Mouse (Mus musculus): ENCODE measurements around the gene Cdh22. TPM values are rescaled to one million over a fixed set of nuclear protein-coding genes. Genes with fewer than 3 reads are reported as not detected.

The Cdh22 gene
- polyA plus RNA-seq, 1 experiment from 2014 or later, result 12.4 TPM

DNA sequence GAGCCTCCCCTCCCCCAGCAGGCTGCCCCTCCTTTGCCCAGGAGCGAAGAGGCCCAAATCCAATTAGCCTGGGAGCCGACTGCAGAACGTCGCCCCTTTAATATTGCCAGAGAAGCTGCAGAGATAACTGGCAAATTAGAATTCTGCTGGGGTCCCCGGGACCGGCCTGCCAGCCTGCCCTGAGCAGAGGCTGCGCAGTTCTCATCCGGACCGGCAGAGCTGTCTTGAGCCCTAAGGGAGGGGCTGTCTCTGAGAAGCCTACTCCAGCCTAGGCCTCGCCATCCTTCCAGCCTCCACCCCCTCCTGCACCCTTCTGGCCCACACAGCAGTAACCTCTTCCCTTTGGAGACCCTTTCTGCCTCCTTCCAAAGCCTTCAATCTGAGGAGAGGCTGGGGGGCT is 19.2 kb upstream of the Cdh22 start:
- WGBS, result 11% methylated on average over 10 of the region's 10 CpGs

DNA sequence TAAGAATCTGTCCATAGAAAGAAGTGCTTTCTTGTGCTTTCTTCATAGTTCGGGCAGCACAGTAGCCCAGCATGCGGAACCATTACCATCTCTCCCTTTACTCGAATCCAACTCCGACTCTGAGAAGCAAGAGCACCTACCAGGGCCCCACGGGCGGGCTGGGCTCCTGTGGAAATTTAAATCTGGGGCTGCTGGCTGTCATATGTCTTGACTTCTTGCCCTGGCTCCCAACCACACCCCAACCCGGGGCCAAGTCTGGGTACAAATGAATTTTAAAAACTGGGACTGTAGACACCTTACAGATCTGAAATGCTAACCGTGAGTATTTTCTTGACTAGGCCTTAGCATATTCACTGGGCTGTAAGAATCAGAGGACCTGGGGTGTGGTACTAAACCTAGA is 18.6 kb upstream of the Cdh22 start:
- Histone ChIP-seq H3K36me3 (replicated peaks; ENCODE audit: control insufficient read depth, insufficient read depth) (no peaks in the 10 kb centered on the region), H3K9ac (no peak overlapping the region), H3K4me3 (replicated peaks; ENCODE audit: low read length) (no peak overlapping the region), H3K9me3 (ENCODE audit: control insufficient read depth, low read length) (no peaks in the 10 kb centered on the region), H3K27ac (no peak overlapping the region), H3K4me1 (replicated peaks; ENCODE audit: control insufficient read depth, insufficient read depth, low read length) (peaks cover 27% of the 10 kb centered on the region), H3K27me3 (ENCODE audit: control insufficient read depth, insufficient read depth, low read length) (peaks cover 11% of the 10 kb centered on the region), H3K4me2 (replicated peaks) (no peak overlapping the region)
- no peak for DNase-seq (ENCODE audit: low spot score)
- 77% methylated on average over 8 of the region's 8 CpGs for WGBS
- no peak for ATAC-seq (ENCODE audit: low FRiP score)

More for the DNA sequence above, 19.2 kb upstream of the Cdh22 start:
- H3K36me3 ChIP-seq (replicated peaks; ENCODE audit: control insufficient read depth, insufficient read depth), result no peaks in the 10 kb centered on the region
- ATAC-seq (ENCODE audit: low FRiP score) (peak; percentile 65), DNase-seq (ENCODE audit: low spot score) (no peak)
- peaks cover 30% of the 10 kb centered on the region for H3K4me1 ChIP-seq (replicated peaks; ENCODE audit: control insufficient read depth, insufficient read depth, low read length)
- H3K4me2 ChIP-seq (replicated peaks), result no peak overlapping the region
- H3K27ac ChIP-seq, result no peak overlapping the region
- H3K27me3 ChIP-seq (ENCODE audit: control insufficient read depth, insufficient read depth, low read length), result peaks cover 11% of the 10 kb centered on the region
- H3K9me3 ChIP-seq (ENCODE audit: control insufficient read depth, low read length), result no peaks in the 10 kb centered on the region
- H3K4me3 ChIP-seq (replicated peaks; ENCODE audit: low read length), result no peak overlapping the region
- H3K9ac ChIP-seq, result peak overlapping the region; percentile 12; the same call in 1 of the 2 replicates

DNA sequence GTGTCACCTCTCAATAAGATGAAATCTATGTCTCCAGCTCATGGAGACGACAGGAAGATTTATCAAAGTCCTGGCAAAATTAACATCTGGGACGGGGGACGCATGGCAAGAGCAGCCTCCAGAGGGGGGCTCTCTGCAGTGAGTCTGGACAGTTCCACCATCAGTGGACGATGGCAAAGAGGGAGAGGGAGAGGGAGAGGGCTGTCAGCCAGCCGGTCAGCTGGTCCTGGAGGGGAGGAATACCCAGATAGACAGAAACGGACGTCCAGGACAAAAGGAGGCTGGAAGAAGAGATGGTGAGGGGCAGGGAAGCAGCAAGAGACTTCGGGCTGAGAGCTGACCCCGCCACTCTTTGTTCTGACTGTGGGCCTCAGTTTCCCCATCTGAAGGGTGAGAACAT is 18.1 kb upstream of the Cdh22 start:
- peaks cover 13% of the 10 kb centered on the region for H3K27me3 ChIP-seq (ENCODE audit: control insufficient read depth, insufficient read depth, low read length)
- WGBS, result 47% methylated on average over 9 of the region's 9 CpGs
- H3K9me3 ChIP-seq (ENCODE audit: control insufficient read depth, low read length), result no peaks in the 10 kb centered on the region
- H3K4me3 ChIP-seq (replicated peaks; ENCODE audit: low read length), result no peak overlapping the region
- H3K27ac ChIP-seq, result no peak overlapping the region
- ATAC-seq (ENCODE audit: low FRiP score) (no peak), DNase-seq (ENCODE audit: low spot score) (no peak)
- no peak overlapping the region for H3K4me2 ChIP-seq (replicated peaks)
- peaks cover 23% of the 10 kb centered on the region for H3K4me1 ChIP-seq (replicated peaks; ENCODE audit: control insufficient read depth, insufficient read depth, low read length)
- no peak overlapping the region for H3K9ac ChIP-seq
- no peaks in the 10 kb centered on the region for H3K36me3 ChIP-seq (replicated peaks; ENCODE audit: control insufficient read depth, insufficient read depth)

DNA sequence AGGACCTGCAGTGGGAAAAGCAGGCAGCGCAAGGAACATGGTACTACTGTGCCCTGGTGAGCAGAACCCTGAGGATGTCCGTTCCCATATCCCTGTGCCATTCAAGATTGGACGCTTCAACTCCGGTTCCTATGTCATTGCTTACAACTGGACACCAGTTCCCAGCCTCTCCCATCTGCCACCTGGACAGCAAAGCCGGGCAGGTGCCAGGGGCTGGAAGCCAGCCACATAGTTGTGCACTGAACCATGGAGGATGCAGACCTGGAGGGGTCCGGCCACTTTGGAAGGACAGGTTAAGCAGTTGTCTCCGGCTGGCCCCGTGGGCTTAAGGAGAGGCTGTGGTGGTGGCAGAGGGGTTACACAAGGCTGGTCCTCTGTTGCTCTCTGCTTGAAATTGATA is 17.7 kb upstream of the Cdh22 start:
- H3K27me3 ChIP-seq (ENCODE audit: control insufficient read depth, insufficient read depth, low read length), result peaks cover 16% of the 10 kb centered on the region
- DNase-seq (ENCODE audit: low spot score) (no peak), ATAC-seq (ENCODE audit: low FRiP score) (no peak)
- no peak overlapping the region for H3K9ac ChIP-seq
- peaks cover 18% of the 10 kb centered on the region for H3K4me1 ChIP-seq (replicated peaks; ENCODE audit: control insufficient read depth, insufficient read depth, low read length)
- H3K36me3 ChIP-seq (replicated peaks; ENCODE audit: control insufficient read depth, insufficient read depth), result no peaks in the 10 kb centered on the region
- no peak overlapping the region for H3K4me2 ChIP-seq (replicated peaks)
- WGBS, result 75% methylated on average over 8 of the region's 8 CpGs
- H3K4me3 ChIP-seq (replicated peaks; ENCODE audit: low read length), result no peak overlapping the region
- H3K27ac ChIP-seq, result no peak overlapping the region
- no peaks in the 10 kb centered on the region for H3K9me3 ChIP-seq (ENCODE audit: control insufficient read depth, low read length)

DNA sequence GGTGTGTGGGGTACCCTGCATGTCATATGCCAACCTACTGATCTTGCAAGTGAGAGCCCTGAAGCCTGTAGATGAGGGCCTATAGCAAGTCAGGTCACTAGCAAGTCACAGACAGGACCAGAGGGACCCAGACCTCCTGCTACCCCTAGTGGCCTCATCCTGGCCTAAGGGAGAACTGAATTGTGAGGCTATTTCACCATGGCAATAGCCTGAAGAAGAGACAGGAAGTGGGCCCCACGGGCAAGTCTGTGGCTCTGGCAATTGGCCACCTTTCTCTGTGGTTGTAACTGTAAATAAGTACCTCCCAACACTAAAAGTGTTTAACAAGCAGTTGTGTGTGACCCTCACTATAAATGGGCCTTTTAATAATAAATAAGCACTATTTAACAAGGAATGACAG is 16.2 kb upstream of the Cdh22 start:
- WGBS, result 50% methylated on average over 1 of the region's 1 CpGs
- ATAC-seq (ENCODE audit: low FRiP score), result no peak
- peaks cover 18% of the 10 kb centered on the region; the same call in 1 of the 2 replicates for H3K27me3 ChIP-seq (ENCODE audit: control insufficient read depth, insufficient read depth, low read length)
- H3K36me3 ChIP-seq (replicated peaks; ENCODE audit: control insufficient read depth, insufficient read depth), result no peaks in the 10 kb centered on the region
- no peak for DNase-seq (ENCODE audit: low spot score)
- H3K27ac ChIP-seq, result no peak overlapping the region
- H3K9ac ChIP-seq, result no peak overlapping the region
- H3K4me3 ChIP-seq (replicated peaks; ENCODE audit: low read length), result no peak overlapping the region
- peaks cover 18% of the 10 kb centered on the region for H3K4me1 ChIP-seq (replicated peaks; ENCODE audit: control insufficient read depth, insufficient read depth, low read length)
- H3K4me2 ChIP-seq (replicated peaks), result no peak overlapping the region
- H3K9me3 ChIP-seq (ENCODE audit: control insufficient read depth, low read length), result no peaks in the 10 kb centered on the region

DNA sequence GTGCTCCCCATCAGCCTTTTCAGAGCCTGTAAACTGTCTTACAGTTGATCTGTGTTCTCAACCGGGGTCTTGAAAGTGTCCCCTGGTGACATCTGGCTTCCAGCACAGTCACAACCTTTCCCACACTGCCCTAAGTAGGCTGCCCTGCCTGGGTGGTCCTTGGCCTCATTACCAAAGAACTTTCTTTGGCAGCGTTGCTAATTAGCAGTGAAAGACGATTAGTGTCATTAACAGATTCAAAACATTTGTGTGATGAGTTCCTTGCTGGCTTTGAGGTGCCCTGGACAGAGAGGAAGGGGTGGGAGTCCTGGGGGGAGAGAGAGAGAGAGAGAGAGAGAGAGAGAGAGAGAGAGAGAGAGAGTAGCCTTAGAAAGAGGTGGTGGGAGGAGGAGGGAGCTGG is 14.3 kb upstream of the Cdh22 start:
- ATAC-seq (ENCODE audit: low FRiP score), result no peak
- Histone ChIP-seq H3K4me3 (replicated peaks; ENCODE audit: low read length) (no peak overlapping the region), H3K27me3 (ENCODE audit: control insufficient read depth, insufficient read depth, low read length) (peaks cover 22% of the 10 kb centered on the region; the same call in 1 of the 2 replicates), H3K4me1 (replicated peaks; ENCODE audit: control insufficient read depth, insufficient read depth, low read length) (peaks cover 11% of the 10 kb centered on the region), H3K36me3 (replicated peaks; ENCODE audit: control insufficient read depth, insufficient read depth) (no peaks in the 10 kb centered on the region), H3K27ac (no peak overlapping the region), H3K9me3 (ENCODE audit: control insufficient read depth, low read length) (no peaks in the 10 kb centered on the region), H3K4me2 (replicated peaks) (no peak overlapping the region), H3K9ac (no peak overlapping the region)
- no peak for DNase-seq (ENCODE audit: low spot score)
- 11% methylated on average over 3 of the region's 3 CpGs for WGBS

DNA sequence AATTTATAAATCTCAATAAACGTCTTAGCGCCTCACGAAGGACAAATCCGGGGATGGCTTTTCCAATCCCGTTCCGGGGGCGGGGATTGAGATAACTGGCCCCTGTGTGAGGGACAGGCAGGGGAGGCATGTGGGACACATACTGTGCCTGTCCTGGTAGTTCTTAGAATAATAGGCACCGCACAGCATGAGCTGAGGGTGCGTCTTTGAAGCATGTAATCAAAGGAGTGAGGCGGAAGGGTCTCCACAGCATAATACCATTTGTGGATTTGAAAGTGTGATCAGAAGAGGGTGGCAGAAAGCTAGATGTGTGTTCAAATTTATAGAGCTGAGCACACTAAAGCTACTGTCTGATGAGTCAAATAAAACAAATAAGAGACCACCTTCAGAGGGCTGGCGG is 11.7 kb upstream of the Cdh22 start:
- H3K27ac ChIP-seq, result no peak overlapping the region
- ATAC-seq (ENCODE audit: low FRiP score) (no peak), DNase-seq (ENCODE audit: low spot score) (no peak)
- H3K9me3 ChIP-seq (ENCODE audit: control insufficient read depth, low read length), result no peaks in the 10 kb centered on the region
- peaks cover 18% of the 10 kb centered on the region for H3K4me1 ChIP-seq (replicated peaks; ENCODE audit: control insufficient read depth, insufficient read depth, low read length)
- no peak overlapping the region for H3K9ac ChIP-seq
- H3K27me3 ChIP-seq (ENCODE audit: control insufficient read depth, insufficient read depth, low read length), result peaks cover 20% of the 10 kb centered on the region
- 13% methylated on average over 11 of the region's 11 CpGs for WGBS
- H3K36me3 ChIP-seq (replicated peaks; ENCODE audit: control insufficient read depth, insufficient read depth), result no peaks in the 10 kb centered on the region
- no peak overlapping the region for H3K4me3 ChIP-seq (replicated peaks; ENCODE audit: low read length)
- no peak overlapping the region for H3K4me2 ChIP-seq (replicated peaks)

DNA sequence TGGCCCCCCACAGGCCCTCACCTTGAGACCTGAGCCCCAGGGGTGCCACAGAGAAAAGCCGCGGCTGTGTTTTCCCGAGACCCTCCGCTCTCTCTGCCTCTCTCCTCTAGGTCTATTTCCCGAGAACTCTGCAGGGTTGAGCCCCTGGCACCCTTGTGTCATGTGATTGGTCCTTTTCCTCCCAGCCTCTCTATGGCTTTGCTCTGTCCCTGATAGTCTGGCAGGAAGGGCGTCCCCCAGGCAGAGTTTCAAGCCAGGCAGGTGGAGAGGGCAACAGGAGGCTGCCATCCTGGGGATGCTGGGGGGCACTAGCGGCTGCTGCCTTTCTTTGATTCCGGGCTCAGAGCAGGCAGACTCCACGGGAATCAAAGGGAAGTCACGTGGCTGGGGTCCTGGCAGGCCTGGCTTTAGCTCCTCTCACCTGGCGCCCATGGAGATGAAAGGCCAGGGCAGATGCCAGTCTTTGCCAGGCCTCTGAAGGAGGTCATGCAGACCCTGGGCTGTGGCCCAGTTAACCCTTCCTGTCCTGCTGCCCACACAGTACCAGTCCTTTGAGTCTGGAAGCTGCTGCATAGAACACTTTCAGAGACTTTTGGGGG is 8.6 kb upstream of the Cdh22 start:
- no peaks in the 10 kb centered on the region for H3K36me3 ChIP-seq (replicated peaks; ENCODE audit: control insufficient read depth, insufficient read depth)
- H3K9me3 ChIP-seq (ENCODE audit: control insufficient read depth, low read length), result no peaks in the 10 kb centered on the region
- WGBS, result 5% methylated on average over 11 of the region's 11 CpGs
- peak overlapping the region; percentile 15 for H3K4me2 ChIP-seq (replicated peaks)
- peaks cover 18% of the 10 kb centered on the region for H3K4me1 ChIP-seq (replicated peaks; ENCODE audit: control insufficient read depth, insufficient read depth, low read length)
- H3K9ac ChIP-seq, result peak overlapping the region; percentile 28
- no peak overlapping the region for H3K4me3 ChIP-seq (replicated peaks; ENCODE audit: low read length)
- ATAC-seq (ENCODE audit: low FRiP score), result peak; percentile 54; the same call in 1 of the 2 replicates
- H3K27ac ChIP-seq, result 0 out of 2 replicates have a peak overlapping the region, but pooled peaks have one; percentile 67
- no peak for DNase-seq (ENCODE audit: low spot score)
- peaks cover 47% of the 10 kb centered on the region for H3K27me3 ChIP-seq (ENCODE audit: control insufficient read depth, insufficient read depth, low read length)

DNA sequence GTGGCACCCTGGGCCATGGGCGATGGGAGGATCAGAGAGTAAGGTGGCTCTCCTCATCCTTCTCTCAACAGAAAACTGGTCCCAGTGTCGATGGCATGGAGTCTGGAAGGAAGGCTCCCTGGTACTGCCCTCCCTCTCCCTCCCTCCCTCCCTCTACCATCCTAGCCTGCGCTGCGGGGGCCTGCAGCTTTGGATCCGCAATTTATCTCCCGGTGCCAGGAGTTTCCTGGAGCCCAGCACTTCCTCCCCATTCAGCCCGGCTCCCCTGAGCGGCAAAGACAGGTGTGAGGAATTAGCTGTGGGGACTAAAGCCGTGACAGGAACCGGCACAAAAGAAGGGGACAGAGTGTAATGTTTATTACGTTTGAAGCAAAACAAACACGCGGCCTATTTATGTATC is 7.9 kb upstream of the Cdh22 start:
- H3K9me3 ChIP-seq (ENCODE audit: control insufficient read depth, low read length), result no peaks in the 10 kb centered on the region
- H3K9ac ChIP-seq, result peak overlapping the region; percentile 28
- H3K4me1 ChIP-seq (replicated peaks; ENCODE audit: control insufficient read depth, insufficient read depth, low read length), result peaks cover 18% of the 10 kb centered on the region
- peak overlapping the region; percentile 15 for H3K4me2 ChIP-seq (replicated peaks)
- WGBS, result 5% methylated on average over 13 of the region's 13 CpGs
- no peaks in the 10 kb centered on the region for H3K36me3 ChIP-seq (replicated peaks; ENCODE audit: control insufficient read depth, insufficient read depth)
- H3K4me3 ChIP-seq (replicated peaks; ENCODE audit: low read length), result no peak overlapping the region
- DNase-seq (ENCODE audit: low spot score) (no peak), ATAC-seq (ENCODE audit: low FRiP score) (no peak)
- H3K27me3 ChIP-seq (ENCODE audit: control insufficient read depth, insufficient read depth, low read length), result peaks cover 47% of the 10 kb centered on the region
- H3K27ac ChIP-seq, result peak overlapping the region; percentile 67

DNA sequence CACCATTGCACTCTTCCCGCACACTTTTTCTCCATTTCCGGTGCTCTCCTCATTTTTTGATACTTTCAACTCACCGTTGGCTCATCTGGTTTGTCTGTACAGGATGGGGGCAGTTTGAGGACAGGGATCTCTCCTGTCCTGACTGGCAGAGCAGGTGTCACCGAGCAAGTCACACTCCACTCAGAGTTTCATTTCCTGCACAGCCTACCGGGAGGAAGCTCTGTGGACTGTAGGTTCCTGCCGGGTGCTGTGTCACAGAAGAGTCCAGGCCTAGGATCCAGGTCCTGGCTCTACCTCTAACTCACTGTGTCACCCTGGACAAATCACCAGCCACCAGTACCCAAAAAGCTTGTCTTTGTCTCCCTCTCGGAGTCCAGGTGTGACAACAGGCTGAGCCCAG is 7.1 kb upstream of the Cdh22 start:
- Histone ChIP-seq H3K4me3 (replicated peaks; ENCODE audit: low read length) (no peak overlapping the region), H3K9me3 (ENCODE audit: control insufficient read depth, low read length) (no peaks in the 10 kb centered on the region), H3K9ac (no peak overlapping the region), H3K36me3 (replicated peaks; ENCODE audit: control insufficient read depth, insufficient read depth) (no peaks in the 10 kb centered on the region), H3K27ac (0 out of 2 replicates have a peak overlapping the region, but pooled peaks have one; percentile 67), H3K27me3 (ENCODE audit: control insufficient read depth, insufficient read depth, low read length) (peaks cover 47% of the 10 kb centered on the region), H3K4me2 (replicated peaks) (no peak overlapping the region), H3K4me1 (replicated peaks; ENCODE audit: control insufficient read depth, insufficient read depth, low read length) (peaks cover 18% of the 10 kb centered on the region)
- WGBS, result 68% methylated on average over 7 of the region's 7 CpGs
- ATAC-seq (ENCODE audit: low FRiP score) (no peak), DNase-seq (ENCODE audit: low spot score) (no peak)

Data from hindbrain, embryonic 14.5 days (tissue).